Mouse (Mus musculus) midbrain, embryonic 11.5 days (tissue): ENCODE measurements around the gene Dgkq. TPM values are rescaled to one million over a fixed set of nuclear protein-coding genes. Genes with fewer than 3 reads are reported as not detected.

Experiments used
- ATAC-seq: fragments of 200-750 bp; cut with Nextera tagmentation; 2 replicates; pipeline ENCODE4 v1.8.0; 2017; ENCODE audit warnings: moderate TSS enrichment, moderate library complexity; ENCODE audit not compliant: low FRiP score
- DNase-seq: peaks from one replicate; pipeline ENCODE4 v3.0.0; 2015; ENCODE audit warnings: low spot score; ENCODE audit errors: missing footprints
- H3K27ac ChIP-seq: fragments of 300-500 bp; sonication (generic); 2 replicates; pipeline ENCODE4 v1.5.1; 2014; ENCODE audit warnings: low read depth, low read length
- H3K27me3 ChIP-seq: fragments of 300-500 bp; sonication (generic); 2 replicates; pipeline ENCODE4 v1.6.1; 2014; ENCODE audit warnings: mild to moderate bottlenecking, low read length, moderate library complexity, mixed read lengths; ENCODE audit not compliant: control insufficient read depth, insufficient read depth
- H3K36me3 ChIP-seq: fragments of 300-500 bp; sonication (generic); 2 replicates; pipeline ENCODE4 v1.6.1; 2014; ENCODE audit warnings: mild to moderate bottlenecking, low read length, moderate library complexity, mixed read lengths; ENCODE audit not compliant: control insufficient read depth, insufficient read depth
- H3K4me1 ChIP-seq: fragments of 300-500 bp; sonication (generic); 2 replicates; pipeline ENCODE4 v1.6.1; 2014; ENCODE audit warnings: low read length; ENCODE audit not compliant: control insufficient read depth, insufficient read depth
- H3K4me2 ChIP-seq: fragments of 300-500 bp; sonication (generic); 2 replicates; pipeline ENCODE4 v1.6.1; 2014; ENCODE audit warnings: mild to moderate bottlenecking, moderate library complexity
- H3K4me3 ChIP-seq: fragments of 300-500 bp; sonication (generic); 2 replicates; pipeline ENCODE4 v1.5.1; 2014; ENCODE audit warnings: low read depth, low read length
- H3K9ac ChIP-seq: fragments of 300-500 bp; sonication (generic); 2 replicates; pipeline ENCODE4 v1.6.1; 2014; ENCODE audit warnings: low read length
- H3K9me3 ChIP-seq: fragments of 300-500 bp; sonication (generic); 2 replicates; pipeline ENCODE4 v1.6.1; 2016; ENCODE audit warnings: low read length; ENCODE audit not compliant: control insufficient read depth
- WGBS: fragments of 180-500 bp; shearing (Covaris S2); extraction: QIAGEN DNeasy Blood & Tissue Kit; methylation state at CpG from one replicate; pipeline ENCODE4 v1.1.7; 2014; 5-methylcytosine and 5-hydroxymethylcytosine counted together
- polyA plus RNA-seq: library from polyadenylated mRNA; unstranded; fragments of >200 nt; fragmentation: Nextera tagmentation; extraction: Ambion mirVana; gene quantifications from 2 replicates; pipeline ENCODE4 v1.2.1, GENCODE M21; 2014

Dgkq gene
- polyA plus RNA-seq, 1 experiment from 2014 or later, result 8.6 TPM

DNA sequence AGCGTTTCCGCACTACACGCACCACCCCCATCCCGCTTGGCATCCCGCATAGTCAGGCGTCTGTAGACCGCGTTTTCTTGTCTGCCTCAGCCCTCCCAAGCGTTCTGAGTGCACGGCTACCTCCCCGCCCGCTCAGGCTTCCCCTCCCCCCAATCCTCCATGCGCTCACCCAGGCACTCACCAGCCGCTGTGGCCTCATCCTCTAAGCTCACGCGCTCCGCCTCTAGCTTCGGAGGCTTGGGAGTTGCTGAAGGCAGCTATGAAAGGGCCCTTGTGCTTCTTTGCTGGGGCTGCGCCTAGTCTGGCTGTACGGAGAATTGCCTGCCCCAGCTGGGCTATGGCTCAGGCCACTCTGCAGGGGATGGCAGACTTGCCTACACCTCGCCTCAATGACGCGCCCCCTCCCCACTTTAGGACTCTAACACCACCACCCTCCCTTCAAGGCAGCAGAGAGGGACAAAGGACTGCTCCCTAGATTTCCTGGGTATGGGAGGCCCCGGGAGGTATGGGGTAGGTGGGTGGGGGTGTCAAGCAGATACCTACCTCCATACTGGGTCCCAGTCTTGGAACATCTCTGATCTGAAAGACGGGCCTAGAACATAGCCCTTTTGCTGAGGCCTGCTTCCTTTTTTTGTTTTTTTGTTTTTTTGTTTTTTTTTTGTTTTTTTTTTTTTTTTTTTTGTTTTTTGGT, 8.3 kb upstream of the Dgkq start:
- ATAC-seq, result peak; percentile 92
- Histone ChIP-seq H3K9me3 (no peaks in the 10 kb centered on the region), H3K9ac (peak overlapping the region; percentile 64), H3K4me2 (peak overlapping the region; percentile 51), H3K4me3 (peak overlapping the region; percentile 31), H3K27ac (peak overlapping the region; percentile 74), H3K36me3 (0 out of 2 replicates have a peak, but pooled peaks cover 2% of the 10 kb centered on the region), H3K4me1 (peaks cover 3% of the 10 kb centered on the region), H3K27me3 (no peaks in the 10 kb centered on the region)
- DNase-seq, result peak; percentile 97
- WGBS, result 3% methylated on average over 25 of the region's 25 CpGs

- Histone ChIP-seq H3K27ac (peak overlapping the region; percentile 74), H3K27me3 (no peaks in the 10 kb centered on the region), H3K4me3 (peak overlapping the region; percentile 31), H3K4me1 (peaks cover 3% of the 10 kb centered on the region), H3K9ac (peak overlapping the region; percentile 64), H3K9me3 (no peaks in the 10 kb centered on the region), H3K36me3 (0 out of 2 replicates have a peak, but pooled peaks cover 2% of the 10 kb centered on the region), H3K4me2 (peak overlapping the region; percentile 51)
- 9% methylated on average over 5 of the region's 5 CpGs for WGBS
- DNase-seq (no peak), ATAC-seq (peak; percentile 63)
Measured at GRCm38 (mm10) chr5:108676772-108677498, 7.5 kb upstream of the Dgkq start.

- no peak within 1 kb of the TSS for H3K9ac ChIP-seq
- DNase-seq (no peak), ATAC-seq (no peak)
- H3K27ac ChIP-seq, result no peak within 1 kb of the TSS
- H3K4me2 ChIP-seq, result no peak within 1 kb of the TSS
- WGBS, result 82% methylated on average over 9 of the region's 9 CpGs
- H3K27me3 ChIP-seq, result no peaks in the 10 kb centered on the region
- 0 out of 2 replicates have a peak, but pooled peaks cover 2% of the 10 kb centered on the region for H3K36me3 ChIP-seq
- H3K9me3 ChIP-seq, result no peaks in the 10 kb centered on the region
- peaks cover 3% of the 10 kb centered on the region for H3K4me1 ChIP-seq
- H3K4me3 ChIP-seq, result no peak within 1 kb of the TSS
Measured at GRCm38 (mm10) chr5:108675251-108675816, 5.9 kb upstream of the Dgkq start, which contains the start of gene Slc26a1. Gene Slc26a1 (minus strand): TSS chr5:108675569.

DNA sequence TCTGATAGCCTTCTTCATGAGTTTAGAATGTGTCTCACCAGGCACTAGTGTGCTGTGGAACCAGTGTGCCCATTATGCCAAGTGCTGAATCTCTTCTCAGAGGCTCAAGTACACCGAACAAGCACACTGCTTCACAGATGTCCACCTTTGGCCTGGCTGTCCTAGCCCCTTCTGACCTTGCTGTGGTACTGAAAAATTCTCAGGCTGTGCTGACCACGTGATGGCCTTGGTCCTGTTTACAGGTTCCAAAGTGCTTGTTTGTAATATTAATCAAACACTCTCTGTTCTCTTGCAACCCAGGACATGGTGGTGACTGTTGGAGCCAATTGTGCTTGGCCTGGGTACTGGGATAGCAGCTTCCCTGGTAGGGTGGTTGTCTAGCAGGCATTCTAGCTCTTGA, 5.2 kb upstream of the Dgkq start:
- Histone ChIP-seq H3K4me1 (peaks cover 8% of the 10 kb centered on the region), H3K4me3 (no peak overlapping the region), H3K36me3 (0 out of 2 replicates have a peak, but pooled peaks cover 2% of the 10 kb centered on the region), H3K4me2 (no peak overlapping the region), H3K27me3 (no peaks in the 10 kb centered on the region), H3K9me3 (no peaks in the 10 kb centered on the region), H3K9ac (no peak overlapping the region), H3K27ac (no peak overlapping the region)
- DNase-seq, result peak; percentile 61
- 84% methylated on average over 2 of the region's 2 CpGs for WGBS
- ATAC-seq, result no peak

- no peak overlapping the region for H3K27ac ChIP-seq
- no peak for ATAC-seq
- no peak overlapping the region for H3K9ac ChIP-seq
- peaks cover 12% of the 10 kb centered on the region for H3K4me1 ChIP-seq
- H3K36me3 ChIP-seq, result 0 out of 2 replicates have a peak, but pooled peaks cover 2% of the 10 kb centered on the region
- H3K4me2 ChIP-seq, result no peak overlapping the region
- no peak for DNase-seq
- WGBS, result 94% methylated on average over 12 of the region's 12 CpGs
- no peaks in the 10 kb centered on the region for H3K27me3 ChIP-seq
- no peaks in the 10 kb centered on the region for H3K9me3 ChIP-seq
- no peak overlapping the region for H3K4me3 ChIP-seq
Measured at GRCm38 (mm10) chr5:108671757-108672156, 2.3 kb upstream of the Dgkq start.

DNA sequence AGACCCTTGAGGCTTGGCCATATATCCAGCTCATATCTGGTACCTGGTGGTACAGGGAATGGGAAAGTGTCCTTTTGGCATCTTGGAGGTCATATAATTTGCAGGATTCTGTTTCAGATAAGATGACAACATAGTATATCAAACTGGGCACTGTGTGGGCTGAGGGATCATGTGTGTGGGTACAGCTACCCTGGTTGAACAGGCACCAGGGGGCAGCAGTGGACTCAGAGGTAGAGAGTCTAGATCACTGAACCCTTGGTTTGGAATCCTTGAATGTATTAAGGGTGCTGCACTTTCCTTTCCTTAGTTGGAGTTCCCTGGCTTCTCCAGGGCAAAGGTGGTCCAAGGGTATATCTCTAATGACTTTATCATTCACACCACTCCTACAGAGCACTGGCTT, 1.3 kb upstream of the Dgkq start:
- Histone ChIP-seq H3K4me2 (no peak overlapping the region), H3K4me3 (no peak overlapping the region), H3K27me3 (no peaks in the 10 kb centered on the region), H3K36me3 (0 out of 2 replicates have a peak, but pooled peaks cover 2% of the 10 kb centered on the region), H3K27ac (no peak overlapping the region), H3K4me1 (peaks cover 12% of the 10 kb centered on the region), H3K9me3 (no peaks in the 10 kb centered on the region), H3K9ac (no peak overlapping the region)
- ATAC-seq (no peak), DNase-seq (peak; percentile 87)

DNA sequence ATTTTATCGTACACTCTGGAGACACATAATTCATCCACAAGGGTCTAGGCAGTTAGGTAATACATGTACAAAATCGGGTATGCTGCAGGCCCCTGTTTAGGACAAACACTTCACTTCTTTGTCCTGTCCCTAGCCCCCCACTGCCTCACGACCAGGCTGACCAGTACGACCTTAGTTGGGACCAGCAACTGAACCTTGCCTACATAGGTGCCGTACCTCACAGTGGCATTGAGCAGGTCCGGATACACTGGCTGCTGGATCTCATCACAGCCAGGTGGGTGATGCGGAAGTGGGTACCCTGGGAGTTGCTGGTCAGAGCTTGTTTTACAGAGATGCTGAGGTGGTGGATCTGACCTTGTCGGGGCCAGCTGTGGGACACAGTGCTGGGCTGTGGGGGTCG, 514 bp upstream of the Dgkq start:
- Histone ChIP-seq H3K27ac (no peak overlapping the region), H3K9ac (peak overlapping the region; percentile 87; the same call in 1 of the 2 replicates)
- WGBS, result 87% methylated on average over 9 of the region's 9 CpGs

GRCm38 (mm10) chr5:108668387-108668932, 1.0 kb downstream of the Dgkq start:
- peak overlapping the region; percentile 51 for H3K4me3 ChIP-seq
- 16% methylated on average over 3 of the region's 3 CpGs for WGBS
- DNase-seq (no peak), ATAC-seq (no peak)
- 0 out of 2 replicates have a peak, but pooled peaks cover 2% of the 10 kb centered on the region for H3K36me3 ChIP-seq
- peak overlapping the region; percentile 87 for H3K9ac ChIP-seq
- peaks cover 12% of the 10 kb centered on the region for H3K4me1 ChIP-seq
- H3K27ac ChIP-seq, result no peak overlapping the region
- no peaks in the 10 kb centered on the region for H3K9me3 ChIP-seq
- no peaks in the 10 kb centered on the region for H3K27me3 ChIP-seq
- peak overlapping the region; percentile 73 for H3K4me2 ChIP-seq

More for the DNA sequence above, 514 bp upstream of the Dgkq start:
- Histone ChIP-seq H3K4me1 (peaks cover 12% of the 10 kb centered on the region), H3K4me3 (no peak overlapping the region), H3K27me3 (no peaks in the 10 kb centered on the region), H3K36me3 (0 out of 2 replicates have a peak, but pooled peaks cover 2% of the 10 kb centered on the region), H3K4me2 (no peak overlapping the region), H3K9me3 (no peaks in the 10 kb centered on the region)
- DNase-seq (peak; percentile 71), ATAC-seq (peak; percentile 13; the same call in 1 of the 2 replicates)
